Mouse (Mus musculus) gastrocnemius, adult 8-10 months (tissue): ENCODE measurements around the gene Ect2. TPM values are rescaled to one million over a fixed set of nuclear protein-coding genes. Genes with fewer than 3 reads are reported as not detected.
A peak's percentile ranks its signal among the peaks of the same experiment; 100 is the strongest.

Experiments
- DNase-seq, 2 experiments: peaks; one replicate each; pipeline ENCODE4 v3.0.0; 2022; ENCODE audit warnings: low spot score in 2 of 2
- total RNA-seq, 4 experiments: library from RNA; stranded (reverse); gene quantifications; 2 replicates each; pipeline ENCODE4 v1.2.4; 2022

Gene Ect2
- total RNA-seq, 4 experiments from 2014 or later: 0.18 to 0.83 (median 0.22) TPM; not detected in 1

DNA sequence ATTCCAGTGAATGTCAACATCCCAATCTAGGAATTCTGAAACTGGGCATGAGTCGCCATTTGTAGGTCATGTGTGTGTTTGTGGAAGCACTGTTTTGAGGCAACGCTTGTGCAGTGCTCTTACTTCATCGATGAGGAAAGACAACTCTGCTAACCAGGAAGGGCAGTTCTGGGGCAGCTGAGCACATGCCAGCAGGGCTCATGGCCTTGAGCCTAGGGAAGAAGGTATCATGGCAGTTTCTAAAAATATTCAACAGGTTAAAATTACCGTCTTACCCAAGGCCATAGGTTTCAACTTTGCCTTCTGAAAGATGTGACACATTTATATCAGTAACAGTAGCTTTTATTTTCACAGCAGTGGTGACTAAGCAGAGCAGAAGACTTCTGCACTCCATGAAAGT lies 82.0 kb downstream of the Ect2 start:
- DNase-seq: peak; percentile 40 to 64

DNA sequence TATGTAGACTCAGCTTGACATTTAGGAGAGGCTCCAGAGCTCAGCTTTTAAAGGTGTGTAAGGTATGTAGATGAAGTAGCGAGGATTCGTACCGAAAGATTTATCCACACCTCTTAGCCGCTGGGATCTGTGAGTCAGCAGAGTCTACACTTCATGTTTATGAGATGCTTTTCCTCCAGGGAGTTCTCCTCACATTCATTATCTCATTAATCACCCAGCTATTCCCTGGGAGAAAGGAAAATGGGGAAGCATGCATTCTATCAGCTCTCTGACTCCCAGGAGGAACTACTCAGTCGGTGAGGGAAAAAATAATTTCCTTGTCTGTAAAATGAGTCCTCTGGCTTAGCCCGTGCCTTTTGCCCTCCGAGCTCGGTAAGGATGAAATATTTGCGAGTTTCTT lies 83.3 kb downstream of the Ect2 start:
- no peak for DNase-seq

GRCm38 (mm10) chr3:27067206-27067605 lies 86.5 kb downstream of the Ect2 start:
- DNase-seq: no peak

GRCm38 (mm10) chr3:27064886-27065285 lies 88.8 kb downstream of the Ect2 start:
- no peak for DNase-seq

DNA sequence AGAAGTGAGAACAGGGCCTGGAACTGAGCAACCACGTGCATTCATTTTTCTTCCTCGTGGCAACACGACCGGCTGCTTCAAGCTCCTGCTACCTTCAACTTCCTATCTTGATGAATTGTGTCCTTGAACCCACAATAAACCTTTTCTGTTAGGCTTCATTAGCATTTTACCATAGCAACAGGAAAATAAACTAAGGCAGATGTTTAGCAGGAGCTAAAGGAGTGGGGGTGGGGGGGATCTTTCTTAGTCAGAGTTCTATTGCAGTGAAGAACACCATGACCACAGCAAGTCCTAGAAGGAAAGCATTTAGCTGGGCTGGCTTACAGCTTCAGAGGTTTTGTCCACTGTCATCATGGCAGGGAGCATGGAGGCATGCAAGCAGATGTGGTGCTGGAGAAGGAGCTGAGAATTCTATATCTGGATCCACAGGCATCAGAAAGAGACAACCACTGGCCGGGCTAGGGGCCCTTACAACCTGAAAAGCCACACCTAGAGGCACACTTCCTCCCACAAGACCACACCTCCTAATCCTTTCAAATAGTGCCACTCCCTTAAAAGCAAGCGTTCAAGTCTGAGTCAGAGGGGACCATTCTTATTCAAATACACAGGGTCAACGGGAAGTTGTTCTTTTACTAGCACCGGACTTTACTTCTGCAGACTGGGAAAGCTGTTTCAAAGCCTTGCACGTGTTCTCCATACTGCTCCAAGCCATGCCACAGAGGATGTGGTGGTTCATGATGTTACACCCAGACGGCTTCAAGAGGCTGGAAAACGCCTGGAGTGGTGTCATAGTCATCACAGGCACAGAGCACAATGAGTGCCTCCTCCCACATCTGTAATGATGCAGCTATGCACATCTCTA lies 90.0 kb downstream of the Ect2 start:
- DNase-seq: no peak

- DNase-seq: no peak
These were observed 93.2 kb downstream of the Ect2 start for GRCm38 (mm10) chr3:27060441-27060840.

DNA sequence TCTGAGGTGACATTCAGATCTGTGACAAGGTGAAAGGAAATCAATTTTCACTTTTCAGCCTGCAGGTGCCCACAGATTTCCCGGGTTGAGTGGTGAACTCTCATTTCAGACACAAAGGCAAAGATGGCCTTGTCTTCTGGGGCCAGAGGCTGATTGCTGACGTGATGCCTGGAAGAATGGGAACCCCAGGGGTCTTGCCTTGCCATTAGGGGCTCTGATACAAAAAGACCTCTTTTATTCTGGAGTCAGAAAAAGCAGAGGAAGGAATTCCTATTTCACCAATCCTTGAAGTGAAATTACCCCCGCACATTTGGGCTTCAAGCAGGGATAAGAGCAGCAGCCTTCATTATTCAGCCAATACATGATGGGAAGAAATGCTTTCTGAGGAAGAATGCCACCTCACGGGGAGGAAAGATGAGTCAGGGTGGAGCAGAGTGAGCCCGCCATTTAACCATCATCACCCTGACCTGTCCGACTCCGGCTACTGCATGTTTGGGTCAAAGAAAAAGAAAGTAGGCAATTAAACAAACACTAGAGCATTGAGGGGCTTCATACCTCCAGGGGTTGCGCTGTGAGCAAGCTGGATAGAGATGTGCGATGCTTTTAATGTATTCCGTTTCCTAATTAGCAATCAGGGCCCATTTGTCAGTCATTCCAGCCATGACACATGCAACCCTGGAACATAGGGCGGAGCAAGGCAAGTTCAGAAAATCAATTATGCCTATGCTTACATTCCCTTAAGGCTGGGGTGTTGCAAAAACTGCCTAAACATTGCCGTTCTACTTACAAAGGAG lies 94.0 kb downstream of the Ect2 start:
- DNase-seq: no peak

GRCm38 (mm10) chr3:27055471-27055870 lies 98.2 kb downstream of the Ect2 start:
- DNase-seq: no peak

DNA sequence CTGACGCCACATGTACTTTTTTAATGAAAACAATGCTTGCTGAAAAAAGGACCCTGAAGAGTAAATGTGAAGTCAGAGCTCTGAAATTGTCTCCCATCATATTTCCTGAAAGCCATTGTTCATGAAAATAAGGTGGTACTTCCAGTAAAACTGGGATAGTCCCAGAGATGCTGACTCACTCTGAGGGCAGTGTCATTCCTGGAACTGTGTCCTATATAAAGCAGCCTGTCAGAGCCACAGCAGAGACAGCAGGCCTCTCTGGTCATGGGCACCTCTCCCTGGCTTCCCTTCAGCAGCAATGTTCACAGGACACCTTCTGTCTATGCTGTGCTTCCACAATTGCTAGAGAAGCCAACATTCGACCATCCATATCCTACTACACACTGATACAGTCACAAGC lies 98.9 kb downstream of the Ect2 start:
- no peak for DNase-seq

Other genes starting within 250 kb of the Ect2 start
- 10 to 100 TPM; 13.8 to 19.7 (median 17.4) TPM for gene Nceh1, start 29.1 kb upstream of the Ect2 start, total RNA-seq
- 1 to 10 TPM; 5.5 to 7.8 (median 6.5) TPM for gene Tnfsf10, start 163.2 kb upstream of the Ect2 start, total RNA-seq
- gene Ghsr, start 217.5 kb upstream of the Ect2 start, total RNA-seq: not detected